Mouse (Mus musculus) liver, embryonic 14.5 days (tissue): Measurements from ENCODE around the gene Art5.

Experiments used
- CTCF ChIP-seq: IDR thresholded peaks from 2 replicates; pipeline ENCODE4 v1.5.1; 2016; ENCODE audit warnings: antibody characterized with exemption, low read depth, control low read depth
- EP300 ChIP-seq: IDR thresholded peaks from 2 replicates; pipeline ENCODE4 v1.6.1; 2016; ENCODE audit warnings: antibody characterized with exemption, low read depth

GRCm38 (mm10) chr7:102137464-102137863 lies 28.2 kb upstream of the Art5 start:
- TF ChIP-seq CTCF (peak; percentile 78), EP300 (no peak)
